Mouse (Mus musculus) stomach, embryonic 14.5 days (tissue): Measurements from ENCODE around the gene Ralgapa2. TPM values are rescaled to one million over a fixed set of nuclear protein-coding genes. Genes with fewer than 3 reads are reported as not detected.

Experiments
- ATAC-seq: fragments of 200-750 bp; cut with Nextera tagmentation; 2 replicates; pipeline ENCODE4 v1.8.0; 2017; ENCODE audit warnings: low read depth, moderate TSS enrichment; ENCODE audit not compliant: insufficient number of reproducible peaks, insufficient read depth, low FRiP score
- H3K27ac ChIP-seq: fragments of 300-500 bp; sonication (generic); 2 replicates; pipeline ENCODE4 v1.5.1; 2014; ENCODE audit warnings: mild to moderate bottlenecking, low read length, moderate library complexity, mixed read lengths
- H3K27me3 ChIP-seq: fragments of 300-500 bp; sonication (generic); 2 replicates; pipeline ENCODE4 v1.6.1; 2014; ENCODE audit warnings: low read length, control low read depth, mixed read lengths; ENCODE audit not compliant: control insufficient read depth, insufficient read depth
- H3K36me3 ChIP-seq: fragments of 300-500 bp; sonication (generic); 2 replicates; pipeline ENCODE4 v1.6.1; 2014; ENCODE audit warnings: mild to moderate bottlenecking, control low read depth, low read length, moderate library complexity, mixed read lengths; ENCODE audit not compliant: control insufficient read depth, insufficient read depth
- H3K4me1 ChIP-seq: fragments of 300-500 bp; sonication (generic); 2 replicates; pipeline ENCODE4 v1.6.1; 2014; ENCODE audit warnings: low read length, control low read depth, mixed read lengths; ENCODE audit not compliant: control insufficient read depth, insufficient read depth
- H3K4me2 ChIP-seq: fragments of 300-500 bp; sonication (generic); replicated peaks from 2 replicates; pipeline ENCODE4 v1.6.1; 2014; ENCODE audit warnings: low read depth, low read length, control low read depth
- H3K4me3 ChIP-seq: fragments of 300-500 bp; sonication (generic); 2 replicates; pipeline ENCODE4 v1.5.1; 2014; ENCODE audit warnings: low read depth, low read length, control low read depth
- H3K9ac ChIP-seq: fragments of 300-500 bp; sonication (generic); replicated peaks from 2 replicates; pipeline ENCODE4 v1.6.1; 2014; ENCODE audit warnings: low read depth, mild to moderate bottlenecking, control low read depth, low read length, moderate library complexity, mixed read lengths
- H3K9me3 ChIP-seq: fragments of 300-500 bp; sonication (generic); 2 replicates; pipeline ENCODE4 v1.6.1; 2016; ENCODE audit warnings: low read depth, low read length, control low read depth; ENCODE audit not compliant: control insufficient read depth
- WGBS: fragments of 180-500 bp; shearing (Covaris S2); extraction: QIAGEN DNeasy Blood & Tissue Kit; methylation state at CpG from one replicate; pipeline ENCODE4 v1.1.7; 2014; 5-methylcytosine and 5-hydroxymethylcytosine counted together
- polyA plus RNA-seq: library from polyadenylated mRNA; unstranded; fragments of >200 nt; fragmentation: Nextera tagmentation; extraction: Ambion mirVana; gene quantifications from 2 replicates; pipeline ENCODE4 v1.2.1, GENCODE M21; 2014

The Ralgapa2 gene
- polyA plus RNA-seq, 1 experiment from 2014 or later: 13.8 TPM

GRCm38 (mm10) chr2:146359676-146360075 is 152.5 kb downstream of the Ralgapa2 start:
- no peak overlapping the region for H3K4me3 ChIP-seq
- no peaks in the 10 kb centered on the region for H3K9me3 ChIP-seq
- H3K27me3 ChIP-seq: no peaks in the 10 kb centered on the region
- 64% methylated on average over 2 of the region's 2 CpGs for WGBS
- no peak overlapping the region for H3K9ac ChIP-seq
- 0 out of 2 replicates have a peak, but pooled peaks cover 5% of the 10 kb centered on the region for H3K4me1 ChIP-seq
- no peak for ATAC-seq
- H3K27ac ChIP-seq: no peak overlapping the region
- H3K4me2 ChIP-seq: no peak overlapping the region
- no peaks in the 10 kb centered on the region for H3K36me3 ChIP-seq

GRCm38 (mm10) chr2:146356524-146356923 is 155.6 kb downstream of the Ralgapa2 start:
- H3K4me3 ChIP-seq: no peak overlapping the region
- no peaks in the 10 kb centered on the region for H3K27me3 ChIP-seq
- H3K9ac ChIP-seq: no peak overlapping the region
- H3K9me3 ChIP-seq: no peaks in the 10 kb centered on the region
- WGBS: 81% methylated on average over 6 of the region's 6 CpGs
- H3K4me1 ChIP-seq: no peaks in the 10 kb centered on the region
- H3K27ac ChIP-seq: no peak overlapping the region
- ATAC-seq: no peak
- no peak overlapping the region for H3K4me2 ChIP-seq
- no peaks in the 10 kb centered on the region for H3K36me3 ChIP-seq

- no peak overlapping the region for H3K4me3 ChIP-seq
- H3K36me3 ChIP-seq: no peaks in the 10 kb centered on the region
- no peak overlapping the region for H3K9ac ChIP-seq
- ATAC-seq: no peak
- H3K4me2 ChIP-seq: no peak overlapping the region
- no peaks in the 10 kb centered on the region for H3K9me3 ChIP-seq
- H3K4me1 ChIP-seq: no peaks in the 10 kb centered on the region
- H3K27me3 ChIP-seq: no peaks in the 10 kb centered on the region
- 93% methylated on average over 5 of the region's 5 CpGs for WGBS
- no peak overlapping the region for H3K27ac ChIP-seq
Measured at GRCm38 (mm10) chr2:146350230-146350629, 161.9 kb downstream of the Ralgapa2 start.

- Histone ChIP-seq H3K27ac (no peak overlapping the region), H3K4me3 (no peak overlapping the region), H3K4me2 (no peak overlapping the region), H3K27me3 (no peaks in the 10 kb centered on the region), H3K4me1 (no peaks in the 10 kb centered on the region), H3K9ac (no peak overlapping the region), H3K9me3 (no peaks in the 10 kb centered on the region), H3K36me3 (no peaks in the 10 kb centered on the region)
- 92% methylated on average over 2 of the region's 2 CpGs for WGBS
- ATAC-seq: no peak; the same call in 1 of the 2 replicates
Measured at GRCm38 (mm10) chr2:146347942-146348341, 164.2 kb downstream of the Ralgapa2 start.

- no peak overlapping the region for H3K4me2 ChIP-seq
- no peak overlapping the region for H3K27ac ChIP-seq
- ATAC-seq: no peak
- no peaks in the 10 kb centered on the region; the same call in 1 of the 2 replicates for H3K36me3 ChIP-seq
- 0 out of 2 replicates have a peak, but pooled peaks cover 3% of the 10 kb centered on the region for H3K4me1 ChIP-seq
- 92% methylated on average over 4 of the region's 4 CpGs for WGBS
- H3K9me3 ChIP-seq: no peaks in the 10 kb centered on the region
- H3K9ac ChIP-seq: no peak overlapping the region
- H3K4me3 ChIP-seq: no peak overlapping the region
- H3K27me3 ChIP-seq: no peaks in the 10 kb centered on the region
Measured at GRCm38 (mm10) chr2:146340090-146340489, 172.1 kb downstream of the Ralgapa2 start.

GRCm38 (mm10) chr2:146337540-146337939 is 174.6 kb downstream of the Ralgapa2 start:
- Histone ChIP-seq H3K9me3 (no peaks in the 10 kb centered on the region), H3K4me1 (0 out of 2 replicates have a peak, but pooled peaks cover 3% of the 10 kb centered on the region), H3K4me2 (no peak overlapping the region), H3K27me3 (no peaks in the 10 kb centered on the region), H3K27ac (no peak overlapping the region), H3K4me3 (no peak overlapping the region), H3K9ac (no peak overlapping the region), H3K36me3 (no peaks in the 10 kb centered on the region; the same call in 1 of the 2 replicates)
- 61% methylated on average over 1 of the region's 1 CpGs for WGBS
- no peak for ATAC-seq

GRCm38 (mm10) chr2:146331894-146332476 is 180.2 kb downstream of the Ralgapa2 start:
- Histone ChIP-seq H3K36me3 (no peaks in the 10 kb centered on the region), H3K9ac (no peak overlapping the region), H3K4me3 (no peak overlapping the region), H3K4me1 (no peaks in the 10 kb centered on the region), H3K9me3 (no peaks in the 10 kb centered on the region), H3K4me2 (no peak overlapping the region), H3K27me3 (no peaks in the 10 kb centered on the region), H3K27ac (no peak overlapping the region)
- no peak for ATAC-seq
- 62% methylated on average over 5 of the region's 5 CpGs for WGBS

- Histone ChIP-seq H3K4me3 (no peak overlapping the region), H3K36me3 (no peaks in the 10 kb centered on the region), H3K27me3 (no peaks in the 10 kb centered on the region), H3K27ac (no peak overlapping the region), H3K9ac (no peak overlapping the region), H3K4me1 (no peaks in the 10 kb centered on the region), H3K4me2 (no peak overlapping the region), H3K9me3 (no peaks in the 10 kb centered on the region)
- 46% methylated on average over 8 of the region's 8 CpGs for WGBS
- ATAC-seq: peak; percentile 49; the same call in 1 of the 2 replicates
Measured at GRCm38 (mm10) chr2:146330772-146331281, 181.3 kb downstream of the Ralgapa2 start.

GRCm38 (mm10) chr2:146330101-146330500 is 182.0 kb downstream of the Ralgapa2 start:
- no peaks in the 10 kb centered on the region for H3K36me3 ChIP-seq
- no peak overlapping the region for H3K4me2 ChIP-seq
- no peak overlapping the region for H3K9ac ChIP-seq
- WGBS: 95% methylated on average over 1 of the region's 1 CpGs
- no peaks in the 10 kb centered on the region for H3K27me3 ChIP-seq
- H3K9me3 ChIP-seq: no peaks in the 10 kb centered on the region
- ATAC-seq: no peak
- no peak overlapping the region for H3K4me3 ChIP-seq
- no peak overlapping the region for H3K27ac ChIP-seq
- no peaks in the 10 kb centered on the region for H3K4me1 ChIP-seq
